Mouse (Mus musculus) adrenal gland, adult (tissue): ENCODE results near the gene Spdef.

ENCODE experiments used
- DNase-seq, 2 experiments: peaks; one replicate each; pipeline ENCODE4 v3.0.0; 2022 to 2023; ENCODE audit warnings: low spot score in 1 of 2; ENCODE audit not compliant: inconsistent age in 2 of 2

Spdef gene

GRCm38 (mm10) chr17:27728770-27729169, at the start of gene Spdef:
Gene Spdef (minus strand): TSS chr17:27728955.
- DNase-seq, result no peak

GRCm38 (mm10) chr17:27777823-27778222, 49.1 kb upstream of the Spdef start:
- no peak for DNase-seq

- DNase-seq, result no peak
These were observed 45.4 kb upstream of the Spdef start for GRCm38 (mm10) chr17:27774198-27774597.

DNA sequence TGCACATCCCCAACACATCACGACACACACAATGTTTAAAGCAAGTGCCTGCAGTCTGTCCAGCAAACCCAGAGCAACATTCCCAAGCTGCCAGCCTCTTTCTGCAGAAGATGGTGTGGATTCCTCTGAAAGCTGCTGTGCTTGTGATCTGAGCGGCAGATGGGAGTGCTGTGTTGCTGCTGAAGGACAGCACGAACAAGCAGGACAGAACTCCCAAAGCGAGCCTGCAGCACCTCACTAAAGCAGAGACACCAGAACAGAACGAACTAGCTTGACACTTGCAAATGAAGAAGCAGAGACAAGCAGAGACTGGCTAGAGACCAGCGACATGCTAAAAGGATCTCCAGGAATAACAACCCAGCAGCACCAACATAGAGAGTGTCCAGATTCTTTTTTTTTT, 42.9 kb upstream of the Spdef start:
- no peak for DNase-seq

DNA sequence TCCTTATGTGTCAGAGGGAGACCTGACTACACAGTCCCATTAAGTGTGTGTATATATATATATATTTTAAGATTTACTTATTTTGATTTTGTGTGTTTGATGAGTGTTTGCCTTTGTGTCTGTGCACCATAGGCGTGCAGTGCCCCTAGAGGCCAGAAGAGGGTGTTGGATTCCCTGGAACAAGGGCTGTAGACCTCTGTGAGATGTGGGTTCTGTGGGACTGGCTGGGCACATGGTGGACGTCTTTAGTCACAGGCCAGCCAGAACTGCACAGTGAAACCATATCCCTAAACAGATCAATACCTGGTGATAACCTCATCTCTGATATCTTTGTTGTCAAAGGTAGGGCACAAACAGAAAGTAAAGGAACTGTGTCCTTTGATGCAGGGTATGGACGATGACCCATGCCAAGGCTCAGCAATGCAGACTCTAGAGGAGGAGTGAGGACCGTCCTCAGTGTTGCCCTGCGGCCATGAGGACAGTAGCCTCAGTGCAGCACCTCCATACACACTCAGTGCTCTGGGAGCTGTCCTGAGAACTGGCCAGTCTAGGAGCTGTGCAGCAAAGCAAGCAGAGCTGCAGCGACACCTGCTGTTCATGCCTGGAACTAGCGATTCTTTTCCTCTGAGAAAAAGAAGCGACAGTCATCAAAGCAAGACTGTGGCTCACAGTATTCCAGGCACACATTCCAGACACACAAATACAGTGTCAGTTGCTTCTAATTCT, 40.2 kb upstream of the Spdef start:
- peak; percentile 71 to 91 for DNase-seq

- DNase-seq, result peak in 1 of 2 experiments; percentile 54
These were observed 38.8 kb upstream of the Spdef start for GRCm38 (mm10) chr17:27767543-27767942.

DNA sequence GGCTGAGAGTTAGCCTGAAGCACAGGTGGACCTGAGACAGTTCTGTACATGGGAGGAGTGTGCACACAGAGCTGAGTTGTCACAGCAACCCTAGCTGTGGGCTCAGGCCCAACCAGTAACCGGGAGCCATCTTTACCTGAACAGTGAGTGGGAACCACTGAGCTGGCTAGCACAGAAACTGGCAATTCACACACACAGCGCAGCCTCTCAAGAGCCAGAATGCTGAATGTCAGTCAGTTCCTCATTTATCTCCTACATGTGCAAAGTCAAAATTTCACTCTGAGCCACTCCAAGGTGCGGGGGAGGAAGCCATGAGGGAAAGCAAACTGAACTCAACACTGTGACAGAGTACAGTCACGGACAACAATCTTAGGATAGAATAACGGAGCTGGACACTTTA, 38.4 kb upstream of the Spdef start:
- no peak for DNase-seq

DNA sequence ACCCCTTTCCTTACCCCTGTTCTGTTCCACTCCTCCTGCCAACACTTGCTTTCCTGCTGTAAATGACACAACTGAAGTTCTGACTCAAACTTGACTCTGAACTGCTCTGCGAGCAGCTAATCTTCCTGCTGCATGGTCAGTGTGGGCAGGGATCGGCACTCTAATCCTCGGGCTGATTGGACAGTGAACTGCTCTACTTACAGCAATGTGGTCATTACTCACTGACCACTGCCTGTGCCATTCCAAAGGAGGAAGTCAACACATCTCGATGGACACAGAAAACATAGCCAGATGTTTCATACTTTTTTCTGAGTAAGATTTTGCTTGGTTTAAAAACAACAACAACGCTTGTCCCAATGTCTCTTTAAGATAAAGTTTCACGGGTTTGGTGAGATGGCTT, 36.3 kb upstream of the Spdef start:
- DNase-seq, result no peak

DNA sequence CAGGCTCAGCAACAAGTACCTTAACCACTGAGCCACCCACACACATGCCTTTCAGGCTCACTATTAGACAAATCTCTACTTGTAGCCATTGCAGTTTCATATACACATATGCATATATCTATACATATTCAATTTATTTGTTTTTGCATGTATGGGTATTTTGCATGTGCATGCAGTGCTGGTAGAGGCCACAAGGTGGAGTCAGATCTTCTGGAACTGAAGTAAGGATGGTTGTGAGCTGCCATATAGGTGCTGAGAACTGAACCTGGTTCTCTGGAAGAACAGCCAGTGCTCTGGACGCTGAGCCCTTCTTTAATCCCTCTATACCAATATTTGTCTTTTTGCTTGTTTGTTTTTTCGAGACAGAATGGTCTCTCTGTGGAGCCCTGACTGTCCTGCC, 35.7 kb upstream of the Spdef start:
- DNase-seq, result no peak

DNA sequence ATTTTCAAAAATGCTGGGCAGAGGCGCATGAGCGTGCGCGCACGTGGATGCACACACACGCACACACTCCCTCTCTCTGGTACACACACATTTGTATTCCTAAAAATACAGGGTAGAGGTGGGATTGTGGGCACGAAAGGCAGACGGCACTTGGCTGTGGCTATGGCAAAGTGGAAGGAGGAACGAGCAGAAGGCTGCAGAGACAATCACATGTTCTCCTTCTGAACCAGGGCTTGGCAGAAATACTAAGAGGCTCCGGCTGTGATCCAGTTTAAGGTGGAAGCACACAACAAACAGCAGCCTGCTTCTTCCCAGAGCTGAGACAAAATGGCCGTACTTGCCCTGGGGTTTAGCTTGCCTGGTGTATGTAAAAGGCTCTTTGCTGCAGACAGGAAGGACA, 34.1 kb upstream of the Spdef start:
- no peak for DNase-seq

- peak; percentile 61 to 85 for DNase-seq
These were observed 33.0 kb upstream of the Spdef start for GRCm38 (mm10) chr17:27761639-27762336.

GRCm38 (mm10) chr17:27760169-27760568, 31.4 kb upstream of the Spdef start:
- no peak for DNase-seq

DNA sequence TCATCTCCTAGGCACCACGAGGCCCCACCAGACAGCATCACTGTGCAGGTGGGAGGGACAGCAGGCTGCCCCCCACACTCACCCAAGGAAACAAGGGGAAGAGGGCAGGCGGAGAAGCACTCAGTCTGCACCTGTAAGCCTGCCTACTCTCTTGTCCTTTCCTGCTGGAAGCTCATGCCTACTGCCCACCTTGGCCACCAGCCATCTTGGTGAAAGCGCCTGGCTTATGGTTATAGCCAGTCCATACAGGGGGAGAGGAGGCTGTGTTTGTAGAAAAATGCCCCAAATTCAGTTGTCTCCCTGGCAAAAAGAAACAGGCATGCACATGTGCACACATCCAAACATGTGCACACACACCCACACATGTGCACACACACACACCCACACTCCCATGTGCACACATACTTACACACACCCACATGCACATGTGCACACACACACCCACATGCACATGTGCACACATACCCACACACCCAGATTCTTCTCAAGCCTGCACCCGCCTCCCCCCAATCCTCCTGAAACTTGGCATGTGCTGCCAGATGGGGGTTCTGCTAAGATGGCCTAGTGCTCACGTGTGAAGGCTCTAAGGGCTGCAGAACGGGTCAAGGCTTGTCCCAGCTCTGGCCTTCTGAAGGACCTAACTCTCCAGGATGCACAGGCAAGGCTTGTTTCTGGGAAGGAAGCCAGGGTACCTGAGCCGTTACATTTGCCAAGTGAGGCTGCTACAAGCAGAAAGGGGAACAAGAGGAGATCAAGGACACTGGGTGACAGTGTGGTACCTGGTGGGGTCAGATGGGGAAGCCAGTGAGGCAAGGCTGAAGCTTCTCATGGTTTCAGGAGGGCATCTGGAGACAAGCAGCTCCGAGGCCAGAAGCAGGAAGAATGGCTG, 22.8 kb upstream of the Spdef start:
- DNase-seq, result peak in 1 of 2 experiments; percentile 53

DNA sequence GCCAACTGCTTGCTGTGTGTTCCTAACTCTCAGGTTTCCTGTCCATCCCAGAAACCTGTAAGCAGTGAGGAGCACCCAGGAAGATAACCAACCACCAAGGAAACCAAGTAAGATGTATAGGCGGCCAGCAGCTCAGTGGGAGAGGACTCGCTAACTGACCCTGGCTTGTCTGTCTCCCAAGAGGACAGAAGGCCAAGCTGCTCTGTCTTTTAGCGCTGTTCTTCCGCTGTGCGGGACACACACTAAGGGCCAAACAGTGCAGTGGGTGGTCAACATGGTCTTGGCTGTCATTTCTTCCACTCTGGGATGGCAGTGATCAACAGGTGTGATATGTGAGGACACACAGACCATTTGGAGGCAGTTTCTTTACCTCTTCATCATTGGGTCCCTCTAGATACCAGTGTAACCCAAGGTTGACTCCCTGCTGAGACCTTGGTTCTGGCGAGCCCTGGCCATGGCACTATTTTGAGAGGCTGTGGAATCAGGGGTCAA, 21.7 kb upstream of the Spdef start:
- DNase-seq, result peak in 1 of 2 experiments; percentile 63

GRCm38 (mm10) chr17:27748123-27748522, 19.4 kb upstream of the Spdef start:
- DNase-seq, result no peak

DNA sequence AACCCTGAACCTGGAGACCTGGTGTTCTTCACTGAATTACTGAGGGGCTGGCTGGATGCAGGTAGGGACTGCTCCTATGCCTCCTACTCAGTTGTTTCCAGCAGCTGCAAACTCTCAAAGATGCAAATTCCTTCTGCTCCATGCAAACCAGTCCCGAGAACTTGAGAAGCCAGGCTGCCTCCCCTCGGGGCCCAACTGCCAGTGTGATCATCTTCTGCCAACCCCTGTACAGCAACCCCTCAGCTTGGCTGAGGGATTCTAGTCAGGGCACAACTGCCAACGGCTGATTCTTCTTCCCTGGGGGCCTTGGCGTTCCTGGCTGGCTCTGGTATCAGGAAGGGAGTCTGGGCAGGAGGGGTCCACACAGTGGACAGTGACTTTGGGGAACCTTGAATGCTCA, 17.7 kb upstream of the Spdef start:
- DNase-seq, result no peak

DNA sequence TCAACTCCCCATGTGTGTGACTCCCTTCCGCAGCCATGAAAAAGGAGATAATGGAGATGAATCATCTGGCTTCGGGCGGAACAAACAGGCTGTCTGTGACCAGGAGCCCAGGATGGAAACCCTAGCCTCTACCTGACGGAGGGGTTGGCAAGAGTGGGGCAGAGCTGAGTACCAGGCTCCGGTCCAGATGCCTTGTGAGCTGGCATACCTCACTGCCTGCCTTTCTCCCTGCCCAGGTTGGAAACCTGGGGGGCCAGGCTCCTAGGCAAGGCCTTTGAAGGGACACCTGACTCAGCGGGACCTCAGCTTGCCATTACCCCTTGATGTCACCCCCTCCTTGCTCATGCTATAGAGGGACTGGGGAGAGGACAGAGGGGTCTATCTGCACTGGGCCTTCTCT, 12.2 kb upstream of the Spdef start:
- peak; percentile 27 to 76 for DNase-seq

- no peak for DNase-seq
These were observed 5.8 kb upstream of the Spdef start for GRCm38 (mm10) chr17:27734344-27735073.

- no peak for DNase-seq
These were observed 3.9 kb upstream of the Spdef start for GRCm38 (mm10) chr17:27732694-27733093.

DNA sequence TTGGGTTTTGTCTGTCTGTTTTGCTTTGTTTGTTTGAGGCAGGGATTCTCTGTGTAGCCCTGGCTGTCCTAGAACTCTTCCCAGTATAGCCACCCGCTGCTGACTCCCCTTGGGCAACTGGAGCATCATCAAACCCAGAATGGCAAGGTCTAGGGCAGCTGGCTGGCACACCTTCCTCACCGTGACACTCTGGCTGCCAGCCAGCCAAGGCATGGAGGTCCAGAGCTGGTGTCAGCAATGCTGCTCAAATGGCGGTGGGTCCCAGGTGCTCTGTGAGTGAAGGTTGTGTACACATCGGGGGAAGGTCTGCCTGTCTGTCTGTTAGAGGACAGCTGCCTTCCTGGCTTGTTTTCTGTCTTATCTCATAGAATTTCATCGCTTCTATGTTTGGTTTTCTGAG, 3.4 kb upstream of the Spdef start:
- DNase-seq, result no peak

DNA sequence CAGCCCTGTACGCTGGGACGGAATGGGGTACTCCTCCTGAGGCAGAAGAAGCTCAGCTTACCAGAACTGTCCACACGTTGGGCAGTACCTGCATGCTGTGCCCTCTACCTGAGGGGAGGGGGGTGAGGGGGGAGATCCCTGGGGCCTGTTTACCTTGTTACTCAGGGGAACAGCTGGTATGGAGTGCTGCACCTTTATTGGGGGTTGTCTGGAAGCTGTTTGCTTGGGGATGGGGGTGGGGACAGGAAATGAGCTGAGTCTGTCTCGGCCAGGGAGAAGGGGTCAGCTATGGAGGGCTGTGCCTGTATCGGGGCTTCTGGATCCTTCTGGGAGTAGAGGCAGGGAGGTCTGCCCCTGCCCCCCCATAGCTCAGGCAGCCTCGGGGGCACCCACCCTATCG, 2.2 kb downstream of the Spdef start:
- DNase-seq, result no peak
